Mouse (Mus musculus): ENCODE results near the gene Fam83b. TPM values are rescaled to one million over a fixed set of nuclear protein-coding genes. Genes with fewer than 3 reads are reported as not detected.
A peak's percentile ranks its signal among the peaks of the same experiment; 100 is the strongest.

Gene Fam83b
- total RNA-seq, 2 experiments from 2014 or later = 0.15 TPM; not detected in 1

DNA sequence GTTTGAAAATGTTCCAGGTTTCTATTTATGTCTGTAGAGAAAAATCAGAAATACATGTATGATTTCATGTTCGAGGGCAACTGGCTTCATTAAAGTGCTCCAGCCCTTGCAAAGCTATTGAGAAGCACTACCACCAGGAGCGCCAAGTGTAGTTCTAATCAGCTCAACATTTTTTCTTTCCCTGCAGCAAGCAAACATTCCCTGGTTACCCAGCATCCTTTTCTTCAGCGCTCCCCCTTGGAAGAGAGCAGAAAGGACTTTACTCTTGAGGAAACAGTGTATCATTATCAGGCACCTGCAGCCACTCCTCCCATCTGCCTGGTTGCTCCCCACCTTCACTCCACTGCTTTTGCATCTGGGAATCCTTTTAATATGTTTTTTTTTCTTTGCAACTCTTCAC lies 45.3 kb downstream of the Fam83b start:
- no peak for DNase-seq

DNA sequence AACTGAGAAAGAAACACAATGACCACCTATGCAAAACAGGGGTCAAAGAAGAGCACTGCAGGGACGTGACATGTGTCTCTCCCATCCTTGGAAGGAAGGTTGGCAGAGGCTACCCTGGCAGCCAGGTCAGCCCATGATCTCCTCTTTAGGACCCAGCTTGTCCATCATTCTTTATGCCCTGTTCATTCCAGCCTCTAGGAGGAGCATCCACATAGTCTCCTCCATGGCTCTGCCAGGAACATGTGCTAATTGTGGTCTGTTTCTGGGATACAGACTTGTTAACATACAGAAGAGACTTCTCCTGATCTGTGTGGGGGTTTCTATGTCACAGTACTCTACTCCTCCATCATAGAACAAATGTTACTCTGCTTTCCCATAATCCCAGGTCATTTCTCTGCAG lies 48.3 kb downstream of the Fam83b start:
- no peak for DNase-seq

DNA sequence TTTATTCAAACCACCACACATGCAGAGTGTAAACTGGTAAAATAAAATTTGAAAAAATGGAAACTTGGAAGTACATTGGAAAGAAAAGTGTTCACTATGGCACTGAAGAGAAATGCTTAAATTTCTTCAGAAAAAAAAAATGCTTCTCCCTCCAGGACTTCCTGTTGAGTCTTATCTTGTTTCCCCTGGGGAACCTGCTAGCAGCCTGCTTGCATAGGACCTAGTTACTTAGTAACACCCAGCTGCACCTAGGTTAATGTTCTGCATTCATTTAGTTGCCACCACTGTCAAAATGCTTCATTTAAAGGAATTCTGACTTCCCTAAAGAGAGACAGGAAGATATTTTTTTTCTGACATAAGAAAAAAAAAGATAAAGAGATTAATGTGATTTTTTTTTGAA lies 61.3 kb downstream of the Fam83b start:
- no peak for DNase-seq

DNA sequence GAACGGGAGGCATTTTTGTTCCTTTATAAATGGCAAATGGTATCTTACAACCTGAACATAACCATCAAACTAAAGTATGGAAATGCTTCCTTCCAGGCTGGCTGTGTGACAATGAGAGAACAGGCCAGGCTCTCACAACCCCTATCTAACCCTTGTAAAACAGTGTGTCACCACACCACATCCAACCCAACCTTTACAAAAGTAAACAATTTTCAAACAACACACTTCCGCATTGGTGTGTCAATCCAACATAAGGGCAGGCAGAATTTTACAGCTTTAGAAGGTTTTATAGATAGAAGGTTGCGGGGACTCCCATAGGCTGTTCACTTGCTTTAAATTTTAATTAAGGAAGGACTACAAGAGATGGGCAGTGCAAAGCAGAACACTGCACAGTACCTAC lies 77.2 kb downstream of the Fam83b start:
- no peak for DNase-seq

DNA sequence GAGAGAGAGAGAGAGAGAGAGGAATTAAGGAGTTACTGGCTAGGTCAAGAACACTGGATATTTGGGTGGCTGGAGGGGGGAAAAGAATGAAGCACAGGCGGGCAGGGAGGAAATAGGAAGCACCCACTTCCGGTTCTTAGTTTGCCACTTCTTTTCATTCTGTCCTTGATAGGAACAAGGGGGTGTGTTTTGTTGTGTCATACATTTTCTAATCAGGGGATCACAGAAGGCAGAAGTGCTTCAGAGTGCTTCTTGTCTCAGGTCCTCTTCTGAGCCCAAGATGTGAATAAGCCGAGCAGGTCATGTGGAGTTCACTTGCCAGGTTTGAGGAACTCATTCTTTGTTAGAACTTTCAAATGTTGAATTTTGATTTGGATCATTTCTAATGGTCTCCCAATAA lies 86.8 kb downstream of the Fam83b start:
- peak in 1 of 2 experiments; percentile 10 for DNase-seq

DNA sequence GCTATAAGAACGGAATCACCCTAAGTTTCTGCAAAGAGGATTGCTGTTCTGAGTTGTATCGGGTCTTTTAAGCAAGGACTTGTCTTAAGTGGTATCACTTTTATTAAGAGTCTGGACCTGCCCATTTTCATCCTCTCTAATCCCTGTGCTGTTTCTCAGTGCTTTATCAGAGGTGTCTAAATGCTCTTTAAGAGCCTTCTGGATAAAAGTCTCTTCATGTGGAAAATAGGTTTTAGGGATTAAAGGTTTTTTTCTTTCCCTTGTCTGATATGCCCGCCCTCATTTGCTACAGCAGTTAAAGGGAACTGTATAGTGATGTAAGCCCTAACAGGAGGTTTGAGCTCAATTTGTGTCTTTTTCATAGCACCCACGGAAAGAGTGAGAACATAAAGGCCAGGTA lies 97.4 kb downstream of the Fam83b start:
- DNase-seq = no peak

DNA sequence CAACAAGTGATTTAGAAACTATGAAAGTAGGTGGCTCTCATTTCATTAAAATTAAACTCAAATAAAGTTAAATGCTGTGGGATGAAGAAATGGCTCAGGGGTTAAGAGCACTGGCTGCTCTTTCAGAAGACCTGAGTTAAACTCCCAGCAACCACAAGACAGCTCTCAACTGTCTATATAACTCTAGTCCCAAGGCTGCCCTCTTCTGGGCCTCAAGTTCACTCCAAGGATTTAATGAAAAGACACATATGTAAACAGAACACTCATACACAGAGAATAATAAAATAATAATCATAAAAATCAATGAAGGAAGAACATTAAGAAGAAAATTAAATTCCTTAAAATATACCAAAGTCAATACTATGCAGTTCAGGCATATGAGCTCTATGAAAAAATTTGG lies 105.4 kb downstream of the Fam83b start:
- DNase-seq = no peak

DNA sequence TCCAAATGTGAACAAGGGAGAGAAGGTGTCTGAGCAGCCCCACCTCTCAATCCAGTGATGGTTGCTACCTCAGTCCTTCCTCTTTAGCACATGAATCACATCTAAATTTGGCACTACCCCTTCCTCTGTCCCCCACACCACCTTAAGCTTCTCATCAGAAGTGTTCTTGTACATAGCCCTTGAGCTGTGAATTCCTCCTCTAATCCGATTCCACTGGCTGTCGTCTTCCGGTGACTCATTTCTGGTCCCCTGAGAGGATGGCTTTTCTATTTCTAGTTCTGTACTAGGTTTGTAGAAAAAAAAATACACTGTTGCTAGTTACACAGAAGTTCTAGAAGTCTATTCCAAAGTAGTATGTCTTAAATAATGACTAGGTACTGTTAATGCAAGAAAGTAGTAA lies 111.2 kb downstream of the Fam83b start:
- DNase-seq = no peak

Other genes starting within 250 kb of the Fam83b start
- gene Hcrtr2, start 243.3 kb downstream of the Fam83b start, total RNA-seq (2021) = not detected